Mouse (Mus musculus) limb, embryonic 10.5 days (tissue): ENCODE data around the gene Vav2. TPM values are rescaled to one million over a fixed set of nuclear protein-coding genes. Genes with fewer than 3 reads are reported as not detected.

Experiments used
- DNase-seq: peaks from one replicate; pipeline ENCODE4 v3.0.0-alpha.2; 2017; ENCODE audit warnings: low spot score
- H3K27ac ChIP-seq: fragments of 300-500 bp; sonication (generic); 2 replicates; pipeline ENCODE4 v1.5.1; 2016; ENCODE audit warnings: mild to moderate bottlenecking
- H3K27me3 ChIP-seq: fragments of 300-500 bp; sonication (generic); 2 replicates; pipeline ENCODE4 v1.6.1; 2016; ENCODE audit warnings: low read depth, mild to moderate bottlenecking; ENCODE audit not compliant: poor library complexity, severe bottlenecking
- H3K36me3 ChIP-seq: fragments of 300-500 bp; sonication (generic); 2 replicates; pipeline ENCODE4 v1.6.1; 2016; ENCODE audit warnings: mild to moderate bottlenecking, moderate library complexity
- H3K4me1 ChIP-seq: fragments of 300-500 bp; sonication (generic); 2 replicates; pipeline ENCODE4 v1.6.1; 2016
- H3K4me3 ChIP-seq: fragments of 300-500 bp; sonication (generic); 2 replicates; pipeline ENCODE4 v1.5.1; 2016; ENCODE audit warnings: mild to moderate bottlenecking, moderate library complexity
- H3K9me3 ChIP-seq: fragments of 300-500 bp; sonication (generic); replicated peaks from 2 replicates; pipeline ENCODE4 v1.6.1; 2016; ENCODE audit warnings: mild to moderate bottlenecking
- WGBS: fragments of 180-500 bp; shearing (Covaris S2); methylation state at CpG from one replicate; pipeline ENCODE4 v1.1.7; 2016; 5-methylcytosine and 5-hydroxymethylcytosine counted together
- polyA plus RNA-seq: library from polyadenylated mRNA; unstranded; fragments of >200 nt; fragmentation: Nextera tagmentation; extraction: Ambion mirVana; gene quantifications from 2 replicates; pipeline ENCODE4 v1.2.1, GENCODE M21; 2016

Gene Vav2
- polyA plus RNA-seq, 1 experiment from 2014 or later = 9.2 TPM

- H3K27ac ChIP-seq = no peak overlapping the region
- H3K4me3 ChIP-seq = no peak overlapping the region
- DNase-seq = no peak
- H3K36me3 ChIP-seq = 0 out of 2 replicates have a peak, but pooled peaks cover 4% of the 10 kb centered on the region
- 52% methylated on average over 12 of the region's 12 CpGs for WGBS
- no peaks in the 10 kb centered on the region for H3K9me3 ChIP-seq
- peaks cover 63% of the 10 kb centered on the region for H3K4me1 ChIP-seq
- no peaks in the 10 kb centered on the region for H3K27me3 ChIP-seq
Measured at GRCm38 (mm10) chr2:27373349-27373748, 53.5 kb downstream of the Vav2 start.

GRCm38 (mm10) chr2:27371450-27371849 is 55.4 kb downstream of the Vav2 start:
- no peak for DNase-seq
- Histone ChIP-seq H3K27ac (no peak overlapping the region), H3K9me3 (no peaks in the 10 kb centered on the region), H3K36me3 (no peaks in the 10 kb centered on the region), H3K27me3 (no peaks in the 10 kb centered on the region), H3K4me1 (peaks cover 44% of the 10 kb centered on the region), H3K4me3 (no peak overlapping the region)
- 94% methylated on average over 2 of the region's 2 CpGs for WGBS

- Histone ChIP-seq H3K36me3 (no peaks in the 10 kb centered on the region), H3K27ac (no peak overlapping the region), H3K4me3 (no peak overlapping the region), H3K27me3 (no peaks in the 10 kb centered on the region), H3K9me3 (no peaks in the 10 kb centered on the region), H3K4me1 (peaks cover 32% of the 10 kb centered on the region)
- 76% methylated on average over 8 of the region's 8 CpGs for WGBS
- DNase-seq = no peak
Measured at GRCm38 (mm10) chr2:27368980-27369379, 57.9 kb downstream of the Vav2 start.

- 86% methylated on average over 4 of the region's 4 CpGs for WGBS
- no peaks in the 10 kb centered on the region for H3K36me3 ChIP-seq
- no peaks in the 10 kb centered on the region for H3K27me3 ChIP-seq
- no peak overlapping the region for H3K27ac ChIP-seq
- no peak for DNase-seq
- H3K4me1 ChIP-seq = peaks cover 36% of the 10 kb centered on the region
- no peaks in the 10 kb centered on the region for H3K9me3 ChIP-seq
- no peak overlapping the region for H3K4me3 ChIP-seq
Measured at GRCm38 (mm10) chr2:27365296-27365695, 61.5 kb downstream of the Vav2 start.

- Histone ChIP-seq H3K4me1 (peaks cover 28% of the 10 kb centered on the region), H3K9me3 (no peaks in the 10 kb centered on the region), H3K4me3 (no peak overlapping the region), H3K36me3 (no peaks in the 10 kb centered on the region), H3K27me3 (no peaks in the 10 kb centered on the region), H3K27ac (no peak overlapping the region)
- WGBS = 17% methylated on average over 5 of the region's 5 CpGs
- DNase-seq = no peak
Measured at GRCm38 (mm10) chr2:27361786-27362185, 65.0 kb downstream of the Vav2 start.

GRCm38 (mm10) chr2:27358461-27358860 is 68.4 kb downstream of the Vav2 start:
- no peaks in the 10 kb centered on the region for H3K9me3 ChIP-seq
- H3K27me3 ChIP-seq = no peaks in the 10 kb centered on the region
- DNase-seq = no peak
- WGBS = 74% methylated on average over 2 of the region's 2 CpGs
- no peaks in the 10 kb centered on the region for H3K36me3 ChIP-seq
- H3K27ac ChIP-seq = no peak overlapping the region
- no peak overlapping the region for H3K4me3 ChIP-seq
- H3K4me1 ChIP-seq = peaks cover 40% of the 10 kb centered on the region

- Histone ChIP-seq H3K27ac (no peak overlapping the region), H3K4me3 (no peak overlapping the region), H3K9me3 (no peaks in the 10 kb centered on the region), H3K4me1 (peaks cover 32% of the 10 kb centered on the region; the same call in 1 of the 2 replicates), H3K36me3 (peaks cover 9% of the 10 kb centered on the region), H3K27me3 (no peaks in the 10 kb centered on the region)
- DNase-seq = no peak
- 50% methylated on average over 4 of the region's 4 CpGs for WGBS
Measured at GRCm38 (mm10) chr2:27355684-27356083, 71.1 kb downstream of the Vav2 start.

GRCm38 (mm10) chr2:27354610-27355211 is 72.1 kb downstream of the Vav2 start:
- Histone ChIP-seq H3K9me3 (no peaks in the 10 kb centered on the region), H3K4me3 (no peak overlapping the region), H3K4me1 (peaks cover 27% of the 10 kb centered on the region; the same call in 1 of the 2 replicates), H3K36me3 (peaks cover 19% of the 10 kb centered on the region), H3K27me3 (no peaks in the 10 kb centered on the region), H3K27ac (no peak overlapping the region)
- 81% methylated on average over 6 of the region's 6 CpGs for WGBS
- no peak for DNase-seq

- Histone ChIP-seq H3K27me3 (no peaks in the 10 kb centered on the region), H3K36me3 (peaks cover 23% of the 10 kb centered on the region), H3K4me1 (peaks cover 27% of the 10 kb centered on the region; the same call in 1 of the 2 replicates), H3K9me3 (no peaks in the 10 kb centered on the region), H3K4me3 (no peak overlapping the region), H3K27ac (peak overlapping the region; percentile 46; the same call in 1 of the 2 replicates)
- 92% methylated on average over 8 of the region's 8 CpGs for WGBS
- DNase-seq = no peak
Measured at GRCm38 (mm10) chr2:27352720-27353119, 74.1 kb downstream of the Vav2 start.

GRCm38 (mm10) chr2:27350371-27350770 is 76.5 kb downstream of the Vav2 start:
- Histone ChIP-seq H3K4me3 (no peak overlapping the region), H3K36me3 (peaks cover 23% of the 10 kb centered on the region), H3K27ac (no peak overlapping the region), H3K4me1 (peaks cover 17% of the 10 kb centered on the region; the same call in 1 of the 2 replicates), H3K27me3 (no peaks in the 10 kb centered on the region), H3K9me3 (no peaks in the 10 kb centered on the region)
- DNase-seq = no peak
- WGBS = 99% methylated on average over 5 of the region's 5 CpGs

GRCm38 (mm10) chr2:27343984-27344453 is 82.8 kb downstream of the Vav2 start:
- 78% methylated on average over 12 of the region's 12 CpGs for WGBS
- no peaks in the 10 kb centered on the region for H3K36me3 ChIP-seq

GRCm38 (mm10) chr2:27340682-27341081 is 86.2 kb downstream of the Vav2 start:
- Histone ChIP-seq H3K27ac (no peak overlapping the region), H3K4me3 (no peak overlapping the region), H3K4me1 (peaks cover 26% of the 10 kb centered on the region), H3K36me3 (peaks cover 9% of the 10 kb centered on the region), H3K27me3 (no peaks in the 10 kb centered on the region), H3K9me3 (no peaks in the 10 kb centered on the region)
- DNase-seq = no peak
- WGBS = 90% methylated on average over 6 of the region's 6 CpGs

More at GRCm38 (mm10) chr2:27343984-27344453, 82.8 kb downstream of the Vav2 start:
- Histone ChIP-seq H3K4me1 (peaks cover 4% of the 10 kb centered on the region), H3K9me3 (no peaks in the 10 kb centered on the region), H3K27ac (no peak overlapping the region), H3K4me3 (no peak overlapping the region), H3K27me3 (no peaks in the 10 kb centered on the region)
- DNase-seq = no peak

GRCm38 (mm10) chr2:27339051-27339450 is 87.8 kb downstream of the Vav2 start:
- Histone ChIP-seq H3K27me3 (no peaks in the 10 kb centered on the region), H3K4me3 (no peak overlapping the region), H3K36me3 (peaks cover 12% of the 10 kb centered on the region), H3K9me3 (no peaks in the 10 kb centered on the region), H3K27ac (no peak overlapping the region), H3K4me1 (peaks cover 31% of the 10 kb centered on the region)
- 68% methylated on average over 8 of the region's 8 CpGs for WGBS
- no peak for DNase-seq
